Mouse (Mus musculus) embryonic facial prominence, embryonic 12.5 days (tissue): ENCODE data around the gene Arhgef10l. TPM values are rescaled to one million over a fixed set of nuclear protein-coding genes. Genes with fewer than 3 reads are reported as not detected.

Source experiments
- ATAC-seq: fragments of 200-750 bp; cut with Nextera tagmentation; 2 replicates; pipeline ENCODE4 v1.8.0; 2017; ENCODE audit not compliant: insufficient number of reproducible peaks, insufficient read depth, low FRiP score, low TSS enrichment
- H3K27ac ChIP-seq: fragments of 300-500 bp; sonication (generic); 2 replicates; pipeline ENCODE4 v1.5.1; 2016; ENCODE audit warnings: mild to moderate bottlenecking
- H3K27me3 ChIP-seq: fragments of 300-500 bp; sonication (generic); 2 replicates; pipeline ENCODE4 v1.6.1; 2016; ENCODE audit warnings: mild to moderate bottlenecking, moderate library complexity
- H3K36me3 ChIP-seq: fragments of 300-500 bp; sonication (generic); 2 replicates; pipeline ENCODE4 v1.6.1; 2016; ENCODE audit warnings: mild to moderate bottlenecking
- H3K4me1 ChIP-seq: fragments of 300-500 bp; sonication (generic); 2 replicates; pipeline ENCODE4 v1.6.1; 2016
- H3K4me2 ChIP-seq: fragments of 300-500 bp; sonication (generic); replicated peaks from 2 replicates; pipeline ENCODE4 v1.6.1; 2016; ENCODE audit warnings: mild to moderate bottlenecking, moderate library complexity
- H3K4me3 ChIP-seq: fragments of 300-500 bp; sonication (generic); 2 replicates; pipeline ENCODE4 v1.5.1; 2016; ENCODE audit warnings: mild to moderate bottlenecking
- H3K9ac ChIP-seq: fragments of 300-500 bp; sonication (generic); 2 replicates; pipeline ENCODE4 v1.6.1; 2016; ENCODE audit warnings: mild to moderate bottlenecking, moderate library complexity
- H3K9me3 ChIP-seq: fragments of 300-500 bp; sonication (generic); 2 replicates; pipeline ENCODE4 v1.6.1; 2016; ENCODE audit warnings: mild to moderate bottlenecking, moderate library complexity
- WGBS: fragments of 180-500 bp; shearing (Covaris S2); methylation state at CpG from one replicate; pipeline ENCODE4 v1.1.7; 2016; 5-methylcytosine and 5-hydroxymethylcytosine counted together
- polyA plus RNA-seq: library from polyadenylated mRNA; unstranded; fragments of >200 nt; fragmentation: Nextera tagmentation; extraction: Ambion mirVana; gene quantifications from 2 replicates; pipeline ENCODE4 v1.2.1, GENCODE M21; 2016

Arhgef10l gene
- polyA plus RNA-seq, 1 experiment from 2014 or later, result 17.4 TPM

- peak overlapping the region; percentile 100 for H3K27ac ChIP-seq
- WGBS, result 2% methylated on average over 55 of the region's 68 CpGs
These were observed 37.0 kb upstream of the Arhgef10l start for GRCm38 (mm10) chr4:140702611-140703327.

GRCm38 (mm10) chr4:140701716-140702561 is 36.1 kb upstream of the Arhgef10l start:
- no peak for ATAC-seq
- WGBS, result 0% methylated on average over 57 of the region's 107 CpGs

More at GRCm38 (mm10) chr4:140702611-140703327, 37.0 kb upstream of the Arhgef10l start:
- peaks cover 37% of the 10 kb centered on the region for H3K36me3 ChIP-seq
- no peaks in the 10 kb centered on the region for H3K9me3 ChIP-seq
- H3K4me2 ChIP-seq, result peak overlapping the region; percentile 75
- H3K9ac ChIP-seq, result peak overlapping the region; percentile 97
- ATAC-seq, result peak; percentile 58
- H3K27me3 ChIP-seq, result peaks cover 16% of the 10 kb centered on the region; the same call in 1 of the 2 replicates
- peak overlapping the region; percentile 88 for H3K4me3 ChIP-seq
- H3K4me1 ChIP-seq, result peaks cover 46% of the 10 kb centered on the region

GRCm38 (mm10) chr4:140701049-140701715 is 35.4 kb upstream of the Arhgef10l start:
- ATAC-seq, result peak; percentile 54
- WGBS, result under 1% methylated on average over 61 of the region's 61 CpGs
- Histone ChIP-seq H3K4me3 (peak overlapping the region; percentile 88), H3K9ac (peak overlapping the region; percentile 97), H3K4me2 (peak overlapping the region; percentile 78), H3K27me3 (peaks cover 16% of the 10 kb centered on the region; the same call in 1 of the 2 replicates), H3K9me3 (no peaks in the 10 kb centered on the region), H3K4me1 (peaks cover 41% of the 10 kb centered on the region), H3K27ac (peak overlapping the region; percentile 100), H3K36me3 (peaks cover 22% of the 10 kb centered on the region)

More at GRCm38 (mm10) chr4:140701716-140702561, 36.1 kb upstream of the Arhgef10l start:
- H3K27me3 ChIP-seq, result peaks cover 16% of the 10 kb centered on the region; the same call in 1 of the 2 replicates
- H3K4me1 ChIP-seq, result peaks cover 41% of the 10 kb centered on the region
- H3K4me2 ChIP-seq, result peak overlapping the region; percentile 78
- H3K36me3 ChIP-seq, result peaks cover 29% of the 10 kb centered on the region
- peak overlapping the region; percentile 97 for H3K9ac ChIP-seq
- H3K27ac ChIP-seq, result peak overlapping the region; percentile 100
- H3K4me3 ChIP-seq, result peak overlapping the region; percentile 88
- H3K9me3 ChIP-seq, result no peaks in the 10 kb centered on the region

GRCm38 (mm10) chr4:140700269-140701018 is 34.6 kb upstream of the Arhgef10l start, which contains the start of gene Rcc2:
Rcc2 (plus strand) TSS chr4:140700541.
- peaks cover 38% of the 10 kb centered on the region for H3K4me1 ChIP-seq
- 3% methylated on average over 20 of the region's 20 CpGs for WGBS
- peaks cover 14% of the 10 kb centered on the region for H3K36me3 ChIP-seq
- H3K4me3 ChIP-seq, result peak within 1 kb of the TSS; percentile 88
- H3K27me3 ChIP-seq, result peaks cover 16% of the 10 kb centered on the region; the same call in 1 of the 2 replicates
- H3K9ac ChIP-seq, result peak within 1 kb of the TSS; percentile 97
- no peak for ATAC-seq
- H3K4me2 ChIP-seq, result peak within 1 kb of the TSS; percentile 78
- peak within 1 kb of the TSS; percentile 100 for H3K27ac ChIP-seq
- H3K9me3 ChIP-seq, result no peaks in the 10 kb centered on the region

- 0 out of 2 replicates have a peak, but pooled peaks cover 7% of the 10 kb centered on the region for H3K36me3 ChIP-seq
- peak overlapping the region; percentile 51 for H3K27ac ChIP-seq
- 5% methylated on average over 29 of the region's 29 CpGs for WGBS
- no peak for ATAC-seq
- H3K4me2 ChIP-seq, result peak overlapping the region; percentile 78
- H3K4me3 ChIP-seq, result peak overlapping the region; percentile 88
- no peaks in the 10 kb centered on the region for H3K9me3 ChIP-seq
- H3K4me1 ChIP-seq, result peaks cover 30% of the 10 kb centered on the region
- H3K27me3 ChIP-seq, result peaks cover 16% of the 10 kb centered on the region; the same call in 1 of the 2 replicates
- H3K9ac ChIP-seq, result peak overlapping the region; percentile 2; the same call in 1 of the 2 replicates
These were observed 33.8 kb upstream of the Arhgef10l start for GRCm38 (mm10) chr4:140699441-140700127.

GRCm38 (mm10) chr4:140695675-140696585 is 30.1 kb upstream of the Arhgef10l start:
- ATAC-seq, result no peak
- no peaks in the 10 kb centered on the region for H3K9me3 ChIP-seq
- WGBS, result 72% methylated on average over 13 of the region's 14 CpGs

GRCm38 (mm10) chr4:140695146-140695545 is 29.3 kb upstream of the Arhgef10l start:
- Histone ChIP-seq H3K9ac (no peak overlapping the region), H3K27me3 (peaks cover 16% of the 10 kb centered on the region; the same call in 1 of the 2 replicates), H3K4me2 (no peak overlapping the region), H3K4me1 (peaks cover 9% of the 10 kb centered on the region), H3K36me3 (no peaks in the 10 kb centered on the region), H3K4me3 (no peak overlapping the region), H3K9me3 (no peaks in the 10 kb centered on the region), H3K27ac (no peak overlapping the region)
- 75% methylated on average over 7 of the region's 7 CpGs for WGBS
- ATAC-seq, result no peak

More at GRCm38 (mm10) chr4:140695675-140696585, 30.1 kb upstream of the Arhgef10l start:
- H3K9ac ChIP-seq, result no peak overlapping the region
- H3K4me2 ChIP-seq, result no peak overlapping the region
- no peak overlapping the region for H3K4me3 ChIP-seq
- H3K36me3 ChIP-seq, result no peaks in the 10 kb centered on the region
- H3K4me1 ChIP-seq, result peaks cover 15% of the 10 kb centered on the region
- H3K27ac ChIP-seq, result no peak overlapping the region
- peaks cover 16% of the 10 kb centered on the region; the same call in 1 of the 2 replicates for H3K27me3 ChIP-seq

GRCm38 (mm10) chr4:140694551-140695060 is 28.8 kb upstream of the Arhgef10l start:
- no peaks in the 10 kb centered on the region for H3K9me3 ChIP-seq
- WGBS, result 21% methylated on average over 1 of the region's 1 CpGs
- peaks cover 16% of the 10 kb centered on the region; the same call in 1 of the 2 replicates for H3K27me3 ChIP-seq
- no peak for ATAC-seq
- no peak overlapping the region for H3K27ac ChIP-seq
- no peak overlapping the region for H3K4me3 ChIP-seq
- H3K9ac ChIP-seq, result no peak overlapping the region
- no peak overlapping the region for H3K4me2 ChIP-seq
- H3K4me1 ChIP-seq, result 0 out of 2 replicates have a peak, but pooled peaks cover 5% of the 10 kb centered on the region
- no peaks in the 10 kb centered on the region for H3K36me3 ChIP-seq

GRCm38 (mm10) chr4:140693513-140693912 is 27.7 kb upstream of the Arhgef10l start:
- WGBS, result 73% methylated on average over 4 of the region's 4 CpGs
- Histone ChIP-seq H3K4me3 (no peak overlapping the region), H3K27me3 (0 out of 2 replicates have a peak, but pooled peaks cover 6% of the 10 kb centered on the region), H3K36me3 (no peaks in the 10 kb centered on the region), H3K9me3 (no peaks in the 10 kb centered on the region), H3K27ac (no peak overlapping the region), H3K4me1 (no peaks in the 10 kb centered on the region), H3K4me2 (no peak overlapping the region), H3K9ac (no peak overlapping the region)
- ATAC-seq, result no peak
